14 mouse cellular contexts compared by ENCODE assay signal in the genomic region with DNA sequence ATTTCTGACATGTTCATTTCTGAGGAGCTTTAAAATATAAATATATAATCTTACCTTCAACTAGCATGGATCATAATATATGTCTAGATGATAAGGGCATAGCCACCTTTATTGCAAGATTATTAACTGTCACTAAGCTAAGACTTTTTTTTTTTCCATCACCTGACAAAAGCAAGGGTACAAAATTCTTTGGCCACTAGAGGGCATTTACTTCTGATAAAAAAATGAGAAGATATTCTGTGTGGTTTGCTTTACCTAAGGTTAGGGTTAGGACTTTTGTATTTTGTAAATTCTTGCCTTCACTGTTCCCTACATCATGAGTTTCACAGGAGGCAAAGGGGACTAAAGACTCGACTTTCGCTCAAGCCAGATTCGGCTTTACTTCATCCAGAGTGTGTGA.
A peak's percentile ranks its signal among the peaks of the same experiment; 100 is the strongest.
DNase-seq lines count a peak whose midpoint lies in the region; ATAC-seq and TF ChIP-seq lines count a peak whose summit lies in the region.
"Had no signal": no experiment of that assay in that cellular context is flagged by ENCODE, and none has a peak within 500 bp of the region (broad histone marks: within the 10 kb centered on the region; RNA-seq: fewer than 3 reads in every experiment).

No protein-coding gene starts in this region.

- H3K27ac ChIP-seq in embryonic facial prominence, embryonic 11.5 days (replicated peaks; ENCODE audit: low read depth, low read length): no peak overlapping the region
- H3K27ac ChIP-seq in embryonic facial prominence, embryonic 10.5 days (replicated peaks): no peak overlapping the region
- H3K27ac ChIP-seq in layer of hippocampus, adult 2 months: no peak overlapping the region
- H3K27ac ChIP-seq in midbrain, postnatal 0 days (ENCODE audit: low read depth, low read length): no peak overlapping the region
- H3K27ac ChIP-seq in midbrain, embryonic 13.5 days: no peak overlapping the region
- H3K27ac ChIP-seq: liver, embryonic 15.5 days had no signal

- no peaks in the 10 kb centered on the region for H3K36me3 ChIP-seq in embryonic facial prominence, embryonic 11.5 days (replicated peaks; ENCODE audit: control insufficient read depth, insufficient read depth, low read depth, low read length)
- no peaks in the 10 kb centered on the region for H3K36me3 ChIP-seq in embryonic facial prominence, embryonic 10.5 days (replicated peaks)
- no peaks in the 10 kb centered on the region for H3K36me3 ChIP-seq in midbrain, postnatal 0 days (ENCODE audit: insufficient read depth, low read length)
- no peaks in the 10 kb centered on the region for H3K36me3 ChIP-seq in midbrain, embryonic 13.5 days
- H3K36me3 ChIP-seq: liver, embryonic 15.5 days had no signal

- H3K4me1 ChIP-seq in embryonic facial prominence, embryonic 11.5 days (ENCODE audit: control insufficient read depth, insufficient read depth, low read length): no peaks in the 10 kb centered on the region
- H3K4me1 ChIP-seq in embryonic facial prominence, embryonic 10.5 days: peaks cover 8% of the 10 kb centered on the region; the same call in 1 of the 2 replicates
- H3K4me1 ChIP-seq in midbrain, postnatal 0 days (ENCODE audit: insufficient read depth, low read length): no peaks in the 10 kb centered on the region
- no peaks in the 10 kb centered on the region for H3K4me1 ChIP-seq in midbrain, embryonic 13.5 days (replicated peaks)
- H3K4me1 ChIP-seq: liver, embryonic 15.5 days had no signal

- 87% methylated on average over 3 of the region's 3 CpGs for WGBS in embryonic facial prominence, embryonic 11.5 days
- WGBS in embryonic facial prominence, embryonic 10.5 days: 85% methylated on average over 3 of the region's 3 CpGs
- 91% methylated on average over 3 of the region's 3 CpGs for WGBS in midbrain, postnatal 0 days
- 90% methylated on average over 3 of the region's 3 CpGs for WGBS in midbrain, embryonic 13.5 days

- H3K4me3 ChIP-seq in embryonic facial prominence, embryonic 11.5 days (ENCODE audit: low read depth, low read length): no peak overlapping the region
- H3K4me3 ChIP-seq in embryonic facial prominence, embryonic 10.5 days: no peak overlapping the region
- no peak overlapping the region for H3K4me3 ChIP-seq in layer of hippocampus, adult 2 months
- no peak overlapping the region for H3K4me3 ChIP-seq in midbrain, postnatal 0 days (ENCODE audit: low read depth, low read length)
- H3K4me3 ChIP-seq in midbrain, embryonic 13.5 days (replicated peaks): no peak overlapping the region
- H3K4me3 ChIP-seq: liver, embryonic 15.5 days had no signal

- no peak overlapping the region for H3K4me2 ChIP-seq in embryonic facial prominence, embryonic 11.5 days (ENCODE audit: low read depth, low read length)
- no peak overlapping the region for H3K4me2 ChIP-seq in midbrain, postnatal 0 days (ENCODE audit: low read depth, low read length, poor library complexity, severe bottlenecking)
- no peak overlapping the region for H3K4me2 ChIP-seq in midbrain, embryonic 13.5 days (replicated peaks)
- H3K4me2 ChIP-seq: liver, embryonic 15.5 days had no signal

- no peaks in the 10 kb centered on the region for H3K9me3 ChIP-seq in embryonic facial prominence, embryonic 11.5 days (replicated peaks; ENCODE audit: control insufficient read depth, low read length)
- H3K9me3 ChIP-seq in embryonic facial prominence, embryonic 10.5 days: no peaks in the 10 kb centered on the region
- H3K9me3 ChIP-seq in midbrain, postnatal 0 days (ENCODE audit: low read length): no peaks in the 10 kb centered on the region
- H3K9me3 ChIP-seq in midbrain, embryonic 13.5 days: no peaks in the 10 kb centered on the region
- H3K9me3 ChIP-seq: liver, embryonic 15.5 days had no signal

- no peaks in the 10 kb centered on the region for H3K27me3 ChIP-seq in embryonic facial prominence, embryonic 11.5 days (ENCODE audit: control insufficient read depth, insufficient read depth, low read length)
- H3K27me3 ChIP-seq in embryonic facial prominence, embryonic 10.5 days (replicated peaks; ENCODE audit: low read depth, poor library complexity, severe bottlenecking): no peaks in the 10 kb centered on the region
- no peaks in the 10 kb centered on the region for H3K27me3 ChIP-seq in midbrain, postnatal 0 days (ENCODE audit: insufficient read depth, low read length)
- H3K27me3 ChIP-seq in midbrain, embryonic 13.5 days: no peaks in the 10 kb centered on the region
- H3K27me3 ChIP-seq: liver, embryonic 15.5 days had no signal

- peak; percentile 80 for TF ChIP-seq CTCF in layer of hippocampus, adult 2 months (conservative IDR thresholded peaks at IDR 0.05)
- TF ChIP-seq CTCF in midbrain, postnatal 0 days (IDR thresholded peaks at IDR 0.05): peak; percentile 56

- peak; percentile 55 for DNase-seq in embryonic facial prominence, embryonic 11.5 days (ENCODE audit: low spot score)
- DNase-seq in embryonic facial prominence, embryonic 10.5 days (ENCODE audit: low spot score): no peak
- peak; percentile 13 to 29 for DNase-seq in layer of hippocampus, adult 2 months (ENCODE audit: low spot score in 2 of 2)
- DNase-seq in layer of hippocampus, postnatal 10 days (ENCODE audit: low spot score in 2 of 2): no peak
- peak; percentile 34 for DNase-seq in midbrain, postnatal 0 days (ENCODE audit: low spot score)
- no peak for DNase-seq in T-cell, adult 2 months (ENCODE audit: low spot score)
- no peak for DNase-seq in right cerebral cortex, adult 2 months (ENCODE audit: low spot score in 2 of 2)
- DNase-seq: gastrocnemius, postnatal 25 days; layer of hippocampus, postnatal 36 days had no signal

- no peak for ATAC-seq in embryonic facial prominence, embryonic 11.5 days (replicated peaks; ENCODE audit: insufficient number of reproducible peaks, low FRiP score, low TSS enrichment, low read depth)
- ATAC-seq in midbrain, postnatal 0 days (ENCODE audit: low FRiP score): no peak
- no peak for ATAC-seq in midbrain, embryonic 13.5 days
- ATAC-seq: CD4-positive, CD25-positive, alpha-beta regulatory T cell, adult 4 months; intestine, embryonic 16.5 days; midbrain, embryonic 16.5 days had no signal

- H3K9ac ChIP-seq in embryonic facial prominence, embryonic 11.5 days (replicated peaks; ENCODE audit: low read length): no peak overlapping the region
- no peak overlapping the region for H3K9ac ChIP-seq in midbrain, postnatal 0 days (replicated peaks; ENCODE audit: low read length, poor library complexity, severe bottlenecking)
- H3K9ac ChIP-seq in midbrain, embryonic 13.5 days (replicated peaks): no peak overlapping the region
- H3K9ac ChIP-seq: liver, embryonic 15.5 days had no signal

Comparison
In these comparisons a context has a peak if more than half of its experiments do, and no peak if none do; other contexts are left out.
1. DNase-seq: peak in embryonic facial prominence, embryonic 11.5 days (single experiment), layer of hippocampus, adult 2 months (2 of 2) and midbrain, postnatal 0 days (single experiment); none in embryonic facial prominence, embryonic 10.5 days (single experiment), layer of hippocampus, postnatal 10 days (0 of 2), T-cell, adult 2 months (single experiment) and right cerebral cortex, adult 2 months (0 of 2).